Mouse (Mus musculus): ENCODE data around the gene Gm45808.

DNA sequence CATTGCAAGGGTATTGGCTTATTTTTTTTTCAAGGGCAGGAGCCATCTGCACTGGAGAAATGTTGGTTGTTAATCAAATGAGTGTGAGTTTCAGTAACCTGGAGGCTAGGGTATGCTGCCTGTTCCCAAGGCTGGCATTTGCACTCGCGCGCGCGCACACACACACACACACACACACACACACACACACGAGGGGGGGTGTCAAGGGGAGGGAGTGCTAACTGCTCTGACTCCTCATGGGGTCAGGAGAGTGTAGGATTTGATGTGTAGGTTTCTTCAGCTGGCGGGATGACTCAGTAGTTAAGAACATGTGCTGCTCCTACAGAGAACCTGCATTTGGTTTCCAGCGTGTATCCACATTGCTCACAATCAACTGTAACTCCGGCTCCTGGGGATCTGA lies 4.2 kb upstream of the Gm45808 start:
- TF ChIP-seq CTCF (IDR thresholded peaks at IDR 0.05; ENCODE audit: low read depth): peak; percentile 31; the same call in 1 of the 2 replicates
- no peak for TF ChIP-seq EP300 (optimal IDR thresholded peaks at IDR 0.05)

Measured in stomach, postnatal 0 days (tissue).